Mouse (Mus musculus) embryonic facial prominence, embryonic 11.5 days (tissue): ENCODE measurements around the gene Errfi1. TPM values are rescaled to one million over a fixed set of nuclear protein-coding genes. Genes with fewer than 3 reads are reported as not detected.

Experiments
- ATAC-seq: fragments of 200-750 bp; cut with Nextera tagmentation; replicated peaks from 2 replicates; pipeline ENCODE4 v1.8.0; 2017; ENCODE audit warnings: low read depth; ENCODE audit not compliant: insufficient number of reproducible peaks, low FRiP score, low TSS enrichment
- DNase-seq: peaks from one replicate; pipeline ENCODE4 v3.0.0-alpha.2; 2015; ENCODE audit warnings: low spot score
- H3K27ac ChIP-seq: fragments of 300-500 bp; sonication (generic); replicated peaks from 2 replicates; pipeline ENCODE4 v1.5.1; 2014; ENCODE audit warnings: mild to moderate bottlenecking, low read depth, low read length, control low read depth
- H3K27me3 ChIP-seq: fragments of 300-500 bp; sonication (generic); 2 replicates; pipeline ENCODE4 v1.6.1; 2014; ENCODE audit warnings: mild to moderate bottlenecking, low read length, moderate library complexity, mixed read lengths; ENCODE audit not compliant: control insufficient read depth, insufficient read depth
- H3K36me3 ChIP-seq: fragments of 300-500 bp; sonication (generic); replicated peaks from 2 replicates; pipeline ENCODE4 v1.6.1; 2014; ENCODE audit warnings: low read depth, mild to moderate bottlenecking, low read length, moderate library complexity, mixed read lengths; ENCODE audit not compliant: control insufficient read depth, insufficient read depth
- H3K4me1 ChIP-seq: fragments of 300-500 bp; sonication (generic); 2 replicates; pipeline ENCODE4 v1.6.1; 2014; ENCODE audit warnings: low read length, mixed read lengths; ENCODE audit not compliant: control insufficient read depth, insufficient read depth
- H3K4me2 ChIP-seq: fragments of 300-500 bp; sonication (generic); 2 replicates; pipeline ENCODE4 v1.6.1; 2014; ENCODE audit warnings: low read depth, mild to moderate bottlenecking, control low read depth, low read length, moderate library complexity
- H3K4me3 ChIP-seq: fragments of 300-500 bp; sonication (generic); 2 replicates; pipeline ENCODE4 v1.5.1; 2014; ENCODE audit warnings: low read depth, low read length, control low read depth
- H3K9ac ChIP-seq: fragments of 300-500 bp; sonication (generic); replicated peaks from 2 replicates; pipeline ENCODE4 v1.6.1; 2014; ENCODE audit warnings: mild to moderate bottlenecking, control low read depth, low read length
- H3K9me3 ChIP-seq: fragments of 300-500 bp; sonication (generic); replicated peaks from 2 replicates; pipeline ENCODE4 v1.6.1; 2016; ENCODE audit warnings: mild to moderate bottlenecking, low read length, inconsistent platforms, mixed read lengths; ENCODE audit not compliant: control insufficient read depth
- WGBS: fragments of 180-500 bp; shearing (Covaris S2); extraction: QIAGEN DNeasy Blood & Tissue Kit; methylation state at CpG from one replicate; pipeline ENCODE4 v1.1.7; 2014; 5-methylcytosine and 5-hydroxymethylcytosine counted together
- polyA plus RNA-seq: library from polyadenylated mRNA; unstranded; fragments of >200 nt; fragmentation: Nextera tagmentation; extraction: Ambion mirVana; gene quantifications from 2 replicates; pipeline ENCODE4 v1.2.1, GENCODE M21; 2014

Gene Errfi1
- polyA plus RNA-seq, 1 experiment from 2014 or later = 30.7 TPM

DNA sequence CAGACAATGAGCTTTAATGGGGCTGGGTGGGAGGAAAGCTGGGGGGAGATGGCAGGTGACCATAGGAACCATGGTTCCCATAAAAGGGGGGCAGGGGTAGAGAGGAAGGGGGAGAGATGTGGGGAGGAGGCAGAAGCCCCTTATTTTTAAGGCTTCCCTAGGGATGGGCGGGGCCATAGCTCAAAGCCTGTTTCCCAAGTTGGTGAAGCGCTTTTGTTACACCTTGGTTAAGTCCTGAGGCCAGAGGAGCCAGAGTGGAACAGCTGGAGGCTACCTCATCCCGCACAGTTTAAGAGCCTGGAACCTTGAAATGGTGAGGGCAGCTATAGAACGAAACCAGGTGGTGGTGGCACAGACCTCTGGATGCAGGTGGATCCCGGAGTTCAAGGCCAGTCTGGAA is 34.2 kb downstream of the Errfi1 start:
- peaks cover 3% of the 10 kb centered on the region; the same call in 1 of the 2 replicates for H3K4me1 ChIP-seq
- ATAC-seq (no peak), DNase-seq (no peak)
- H3K9me3 ChIP-seq = no peaks in the 10 kb centered on the region
- no peak overlapping the region for H3K4me3 ChIP-seq
- no peak overlapping the region for H3K4me2 ChIP-seq
- H3K27ac ChIP-seq = no peak overlapping the region
- H3K9ac ChIP-seq = no peak overlapping the region
- H3K36me3 ChIP-seq = no peaks in the 10 kb centered on the region
- 68% methylated on average over 5 of the region's 5 CpGs for WGBS
- H3K27me3 ChIP-seq = no peaks in the 10 kb centered on the region

DNA sequence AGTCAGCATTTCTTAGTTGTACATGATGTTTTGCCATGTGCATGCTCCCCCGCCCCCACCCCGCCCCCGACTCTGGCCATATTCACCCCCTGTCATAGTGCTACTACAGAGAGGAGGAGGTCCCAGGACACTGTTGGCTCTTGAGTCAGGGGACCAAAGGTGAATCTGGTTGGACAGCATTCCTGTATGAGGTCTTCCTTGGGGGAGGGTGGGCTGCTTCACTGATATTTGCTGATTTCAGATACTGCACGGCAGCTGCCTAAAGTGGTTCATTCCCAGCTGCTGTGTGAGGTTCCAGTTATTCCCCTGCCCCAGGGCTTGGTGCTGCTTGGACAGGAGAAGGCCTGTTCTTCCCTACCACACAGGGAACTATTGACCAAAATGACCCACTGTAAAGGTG is 34.8 kb downstream of the Errfi1 start:
- H3K4me3 ChIP-seq = no peak overlapping the region
- DNase-seq = no peak
- H3K9me3 ChIP-seq = no peaks in the 10 kb centered on the region
- H3K4me2 ChIP-seq = no peak overlapping the region
- peaks cover 3% of the 10 kb centered on the region; the same call in 1 of the 2 replicates for H3K4me1 ChIP-seq
- no peaks in the 10 kb centered on the region for H3K36me3 ChIP-seq
- H3K27ac ChIP-seq = no peak overlapping the region
- 73% methylated on average over 4 of the region's 4 CpGs for WGBS
- ATAC-seq = no peak
- H3K9ac ChIP-seq = no peak overlapping the region
- no peaks in the 10 kb centered on the region for H3K27me3 ChIP-seq

DNA sequence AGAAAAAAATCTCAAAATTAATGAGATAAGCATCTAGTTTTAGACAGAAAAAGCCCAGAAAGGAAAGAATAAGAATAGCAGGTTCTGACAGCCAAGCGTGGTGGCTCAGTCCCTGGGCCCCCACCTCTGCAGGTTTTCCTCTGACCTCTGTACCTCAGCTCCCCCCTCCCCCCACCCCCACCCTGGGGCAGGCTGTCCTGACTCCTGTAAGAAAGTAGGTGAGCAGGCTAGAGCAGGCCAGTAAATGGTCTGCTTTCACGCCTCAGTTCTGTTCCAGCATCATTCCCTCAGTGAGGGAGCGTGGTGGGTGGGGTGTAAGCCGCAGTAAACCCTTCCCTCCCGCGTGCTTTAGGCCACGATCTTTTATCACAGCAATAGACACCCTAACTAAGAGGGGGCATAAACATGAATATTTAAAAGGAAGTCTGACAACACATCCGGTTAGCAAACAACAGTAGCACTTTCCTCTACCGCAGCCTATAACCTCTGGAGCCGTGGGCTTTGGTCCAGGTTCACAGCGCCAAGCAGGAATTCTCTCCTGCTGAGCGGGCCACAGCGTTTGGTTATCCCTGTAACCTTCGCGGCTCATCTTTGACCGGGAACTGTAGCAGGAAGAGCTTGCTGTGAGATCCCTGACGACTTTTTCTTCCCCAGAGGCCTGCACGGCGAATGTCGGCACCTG is 35.7 kb downstream of the Errfi1 start:
- no peak for DNase-seq
- ATAC-seq = no peak
- Histone ChIP-seq H3K9ac (no peak overlapping the region), H3K4me1 (peaks cover 3% of the 10 kb centered on the region; the same call in 1 of the 2 replicates), H3K4me3 (no peak overlapping the region), H3K4me2 (no peak overlapping the region), H3K27ac (no peak overlapping the region), H3K9me3 (no peaks in the 10 kb centered on the region), H3K27me3 (no peaks in the 10 kb centered on the region), H3K36me3 (no peaks in the 10 kb centered on the region)
- 41% methylated on average over 20 of the region's 20 CpGs for WGBS

DNA sequence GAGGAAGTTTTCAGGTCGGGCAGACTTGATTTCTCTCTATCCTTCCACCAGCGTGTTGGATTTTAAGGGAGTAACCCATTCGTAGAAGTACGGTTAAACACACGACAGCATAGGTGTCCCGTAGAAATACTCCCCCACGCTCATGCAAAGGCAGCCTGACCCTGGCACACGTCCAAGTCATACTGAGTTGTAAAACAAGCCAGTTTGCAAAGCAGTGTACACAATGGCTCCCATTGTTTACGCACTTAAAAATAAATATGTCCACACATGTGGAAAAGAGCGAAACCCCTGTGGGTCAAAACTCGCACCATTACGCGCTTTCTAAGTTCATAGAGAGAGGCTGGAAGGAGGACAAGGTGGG is 36.2 kb downstream of the Errfi1 start:
- H3K27me3 ChIP-seq = no peaks in the 10 kb centered on the region
- ATAC-seq (no peak), DNase-seq (no peak)
- H3K4me2 ChIP-seq = no peak overlapping the region
- no peak overlapping the region for H3K27ac ChIP-seq
- H3K9me3 ChIP-seq = no peaks in the 10 kb centered on the region
- H3K9ac ChIP-seq = no peak overlapping the region
- no peaks in the 10 kb centered on the region for H3K36me3 ChIP-seq
- 59% methylated on average over 13 of the region's 13 CpGs for WGBS
- H3K4me1 ChIP-seq = peaks cover 3% of the 10 kb centered on the region; the same call in 1 of the 2 replicates
- no peak overlapping the region for H3K4me3 ChIP-seq

DNA sequence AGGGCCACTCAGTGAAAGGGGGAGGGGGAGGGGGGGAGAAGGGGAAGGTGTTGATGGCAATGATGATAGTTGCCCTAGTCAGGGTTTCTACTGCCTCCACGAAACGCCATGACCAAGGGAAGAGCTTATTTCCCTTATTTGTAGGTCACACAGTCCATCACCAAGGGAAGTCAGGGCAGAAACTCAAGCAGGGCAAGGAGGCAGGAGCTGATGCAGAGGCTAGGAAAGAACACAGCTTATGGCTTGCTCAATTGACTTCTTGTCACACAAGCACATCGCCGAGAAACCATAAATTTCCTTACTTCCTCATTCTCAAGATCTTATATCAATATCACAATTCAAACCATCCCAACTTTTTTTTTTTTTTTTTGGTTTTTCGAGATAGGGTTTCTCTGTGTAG is 37.6 kb downstream of the Errfi1 start:
- 81% methylated on average over 5 of the region's 5 CpGs for WGBS
- Histone ChIP-seq H3K9me3 (no peaks in the 10 kb centered on the region), H3K4me3 (no peak overlapping the region), H3K27me3 (no peaks in the 10 kb centered on the region), H3K27ac (no peak overlapping the region), H3K36me3 (no peaks in the 10 kb centered on the region), H3K9ac (no peak overlapping the region), H3K4me1 (peaks cover 3% of the 10 kb centered on the region; the same call in 1 of the 2 replicates), H3K4me2 (no peak overlapping the region)
- DNase-seq (no peak), ATAC-seq (no peak)

DNA sequence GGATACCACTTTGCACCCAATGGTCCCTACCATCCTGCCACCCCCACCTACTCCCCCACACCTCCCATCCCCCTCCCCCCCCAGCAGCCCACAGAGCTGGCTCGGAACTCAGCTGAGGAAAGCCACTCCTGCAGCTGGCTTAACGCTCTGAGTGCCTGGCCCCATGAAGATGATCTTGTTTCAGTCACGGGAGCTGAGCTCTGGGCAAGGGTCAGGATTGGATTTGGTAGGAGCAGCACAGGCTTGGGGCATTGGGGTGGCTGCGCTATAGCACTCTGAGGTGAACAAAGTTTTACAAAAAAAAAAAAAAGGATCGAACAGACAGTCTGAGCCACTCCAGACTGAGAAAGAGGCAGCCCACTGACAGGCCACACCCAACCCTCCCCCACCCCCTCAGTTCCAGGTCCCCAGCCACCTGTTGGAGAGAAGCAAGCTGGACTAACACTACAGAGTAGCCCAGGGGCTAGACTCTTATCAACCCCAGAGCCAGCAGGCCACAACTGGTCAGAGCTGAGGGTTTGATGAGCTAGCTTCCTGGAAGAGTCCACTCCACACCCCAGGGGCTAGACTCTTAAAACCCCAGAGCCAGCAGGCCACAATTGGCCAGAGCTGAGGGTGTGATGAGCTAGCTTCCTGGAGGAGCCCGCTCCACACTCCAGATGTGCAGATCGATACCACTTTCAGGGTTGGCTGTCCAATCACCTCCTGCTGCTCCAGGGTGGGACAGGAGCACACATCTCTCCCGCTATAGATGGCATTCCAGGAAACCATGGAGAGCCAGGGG is 41.2 kb downstream of the Errfi1 start:
- ATAC-seq = peak; percentile 52; the same call in 1 of the 2 replicates
- Histone ChIP-seq H3K9me3 (no peaks in the 10 kb centered on the region), H3K4me1 (peaks cover 3% of the 10 kb centered on the region; the same call in 1 of the 2 replicates), H3K27me3 (no peaks in the 10 kb centered on the region), H3K9ac (no peak overlapping the region), H3K36me3 (peaks cover 13% of the 10 kb centered on the region), H3K4me2 (no peak overlapping the region), H3K27ac (no peak overlapping the region), H3K4me3 (no peak overlapping the region)
- 67% methylated on average over 8 of the region's 8 CpGs for WGBS
- no peak for DNase-seq

DNA sequence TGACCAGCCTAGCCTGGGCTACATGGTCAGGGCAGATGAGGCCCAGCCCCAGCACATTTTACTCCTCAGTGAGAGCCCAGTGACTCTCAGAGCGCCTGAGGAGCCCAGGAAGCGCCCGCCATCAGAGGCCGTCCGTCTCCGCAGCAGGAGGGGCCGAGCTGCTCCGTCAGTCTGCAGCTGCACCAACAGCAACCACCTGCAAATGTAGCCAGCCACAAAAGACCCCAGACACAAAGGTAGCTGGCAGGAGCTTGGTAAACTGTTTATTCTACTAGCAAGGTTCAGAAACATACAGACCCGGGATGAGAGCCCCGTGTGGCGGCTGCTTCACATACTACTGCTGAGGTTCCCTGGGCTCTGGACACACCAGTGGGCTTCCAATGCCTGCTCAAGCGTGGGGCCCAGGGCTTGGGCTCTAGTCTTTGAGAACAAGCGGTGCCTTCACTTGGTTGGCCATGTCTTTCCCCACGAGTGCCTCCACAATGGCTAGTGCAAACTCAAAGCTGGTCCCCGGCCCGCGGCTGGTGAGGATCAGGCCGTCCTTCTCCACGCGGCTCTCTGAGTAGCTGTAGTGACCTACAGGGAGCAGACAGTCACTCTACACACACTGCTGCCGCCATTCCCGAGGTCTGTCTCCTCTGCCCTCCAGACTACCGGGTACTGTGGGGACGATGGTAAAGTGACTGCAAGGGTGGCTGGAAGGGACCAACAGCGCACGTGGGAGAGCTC is 43.3 kb downstream of the Errfi1 start:
- peaks cover 18% of the 10 kb centered on the region for H3K36me3 ChIP-seq
- no peak overlapping the region for H3K4me3 ChIP-seq
- DNase-seq = no peak

More for the DNA sequence above, 43.3 kb downstream of the Errfi1 start:
- ATAC-seq = no peak
- 93% methylated on average over 26 of the region's 26 CpGs for WGBS
- Histone ChIP-seq H3K27ac (no peak overlapping the region), H3K9ac (no peak overlapping the region), H3K4me1 (no peaks in the 10 kb centered on the region), H3K27me3 (no peaks in the 10 kb centered on the region), H3K9me3 (no peaks in the 10 kb centered on the region), H3K4me2 (no peak overlapping the region)
